Mouse (Mus musculus) stomach, embryonic 14.5 days (tissue): ENCODE measurements around the gene Hmgcll1. TPM values are rescaled to one million over a fixed set of nuclear protein-coding genes. Genes with fewer than 3 reads are reported as not detected.

Experiments
- ATAC-seq: fragments of 200-750 bp; cut with Nextera tagmentation; 2 replicates; pipeline ENCODE4 v1.8.0; 2017; ENCODE audit warnings: low read depth, moderate TSS enrichment; ENCODE audit not compliant: insufficient number of reproducible peaks, insufficient read depth, low FRiP score
- H3K27ac ChIP-seq: fragments of 300-500 bp; sonication (generic); 2 replicates; pipeline ENCODE4 v1.5.1; 2014; ENCODE audit warnings: mild to moderate bottlenecking, low read length, moderate library complexity, mixed read lengths
- H3K27me3 ChIP-seq: fragments of 300-500 bp; sonication (generic); 2 replicates; pipeline ENCODE4 v1.6.1; 2014; ENCODE audit warnings: low read length, control low read depth, mixed read lengths; ENCODE audit not compliant: control insufficient read depth, insufficient read depth
- H3K36me3 ChIP-seq: fragments of 300-500 bp; sonication (generic); 2 replicates; pipeline ENCODE4 v1.6.1; 2014; ENCODE audit warnings: mild to moderate bottlenecking, control low read depth, low read length, moderate library complexity, mixed read lengths; ENCODE audit not compliant: control insufficient read depth, insufficient read depth
- H3K4me1 ChIP-seq: fragments of 300-500 bp; sonication (generic); 2 replicates; pipeline ENCODE4 v1.6.1; 2014; ENCODE audit warnings: low read length, control low read depth, mixed read lengths; ENCODE audit not compliant: control insufficient read depth, insufficient read depth
- H3K4me2 ChIP-seq: fragments of 300-500 bp; sonication (generic); replicated peaks from 2 replicates; pipeline ENCODE4 v1.6.1; 2014; ENCODE audit warnings: low read depth, low read length, control low read depth
- H3K4me3 ChIP-seq: fragments of 300-500 bp; sonication (generic); 2 replicates; pipeline ENCODE4 v1.5.1; 2014; ENCODE audit warnings: low read depth, low read length, control low read depth
- H3K9ac ChIP-seq: fragments of 300-500 bp; sonication (generic); replicated peaks from 2 replicates; pipeline ENCODE4 v1.6.1; 2014; ENCODE audit warnings: low read depth, mild to moderate bottlenecking, control low read depth, low read length, moderate library complexity, mixed read lengths
- H3K9me3 ChIP-seq: fragments of 300-500 bp; sonication (generic); 2 replicates; pipeline ENCODE4 v1.6.1; 2016; ENCODE audit warnings: low read depth, low read length, control low read depth; ENCODE audit not compliant: control insufficient read depth
- WGBS: fragments of 180-500 bp; shearing (Covaris S2); extraction: QIAGEN DNeasy Blood & Tissue Kit; methylation state at CpG from one replicate; pipeline ENCODE4 v1.1.7; 2014; 5-methylcytosine and 5-hydroxymethylcytosine counted together
- polyA plus RNA-seq: library from polyadenylated mRNA; unstranded; fragments of >200 nt; fragmentation: Nextera tagmentation; extraction: Ambion mirVana; gene quantifications from 2 replicates; pipeline ENCODE4 v1.2.1, GENCODE M21; 2014

Hmgcll1 gene
- polyA plus RNA-seq, 1 experiment from 2014 or later: 6.6 TPM

GRCm38 (mm10) chr9:76168355-76168754 is 153.7 kb downstream of the Hmgcll1 start:
- no peak for ATAC-seq
- Histone ChIP-seq H3K9me3 (no peaks in the 10 kb centered on the region), H3K4me2 (no peak overlapping the region), H3K36me3 (no peaks in the 10 kb centered on the region), H3K27ac (no peak overlapping the region), H3K9ac (no peak overlapping the region), H3K27me3 (no peaks in the 10 kb centered on the region), H3K4me3 (no peak overlapping the region), H3K4me1 (no peaks in the 10 kb centered on the region)
- 29% methylated on average over 3 of the region's 3 CpGs for WGBS

GRCm38 (mm10) chr9:76172686-76173295 is 158.1 kb downstream of the Hmgcll1 start:
- no peaks in the 10 kb centered on the region for H3K36me3 ChIP-seq
- no peak overlapping the region for H3K9ac ChIP-seq
- no peak overlapping the region for H3K4me2 ChIP-seq
- no peak overlapping the region for H3K27ac ChIP-seq
- H3K4me1 ChIP-seq: no peaks in the 10 kb centered on the region
- no peak overlapping the region for H3K4me3 ChIP-seq
- no peaks in the 10 kb centered on the region for H3K9me3 ChIP-seq
- no peak for ATAC-seq
- H3K27me3 ChIP-seq: no peaks in the 10 kb centered on the region
- 72% methylated on average over 5 of the region's 5 CpGs for WGBS

- no peaks in the 10 kb centered on the region for H3K4me1 ChIP-seq
- H3K9ac ChIP-seq: no peak overlapping the region
- H3K4me3 ChIP-seq: no peak overlapping the region
- no peaks in the 10 kb centered on the region for H3K36me3 ChIP-seq
- H3K27me3 ChIP-seq: no peaks in the 10 kb centered on the region
- H3K4me2 ChIP-seq: no peak overlapping the region
- no peak overlapping the region for H3K27ac ChIP-seq
- ATAC-seq: no peak
- no peaks in the 10 kb centered on the region for H3K9me3 ChIP-seq
These were observed 164.6 kb downstream of the Hmgcll1 start for GRCm38 (mm10) chr9:76179221-76179620.

Other genes starting within 250 kb of the Hmgcll1 start
- 6.9 and 7.5 TPM in 2 replicates for gene Bmp5, start 239.5 kb upstream of the Hmgcll1 start, polyA plus RNA-seq
- gene Gfral, start 198.8 kb downstream of the Hmgcll1 start, polyA plus RNA-seq: not detected in 2 replicates